Mouse (Mus musculus) inflammation-experienced regulatory T-cells, adult 6 months (primary cell): Measurements from ENCODE around the gene Phf21a. TPM values are rescaled to one million over a fixed set of nuclear protein-coding genes. Genes with fewer than 3 reads are reported as not detected.
"Not testable (repeated sequence)": the region's sequence is repeated elsewhere in the genome, so short reads cannot be mapped to it uniquely, and the experiment has no call there.

ENCODE experiments used
- ATAC-seq: one replicate; pipeline ENCODE4 v1.8.0; 2017
- polyA plus RNA-seq, 3 experiments: library from polyadenylated mRNA; unstranded; fragments of 100-300 nt; shearing (Covaris generic); gene quantifications; one replicate each; pipeline ENCODE4 v1.2.1; 2017

The Phf21a gene
- polyA plus RNA-seq, 3 experiments from 2014 or later, result 44.3 to 68.5 (median 54.2) TPM

DNA sequence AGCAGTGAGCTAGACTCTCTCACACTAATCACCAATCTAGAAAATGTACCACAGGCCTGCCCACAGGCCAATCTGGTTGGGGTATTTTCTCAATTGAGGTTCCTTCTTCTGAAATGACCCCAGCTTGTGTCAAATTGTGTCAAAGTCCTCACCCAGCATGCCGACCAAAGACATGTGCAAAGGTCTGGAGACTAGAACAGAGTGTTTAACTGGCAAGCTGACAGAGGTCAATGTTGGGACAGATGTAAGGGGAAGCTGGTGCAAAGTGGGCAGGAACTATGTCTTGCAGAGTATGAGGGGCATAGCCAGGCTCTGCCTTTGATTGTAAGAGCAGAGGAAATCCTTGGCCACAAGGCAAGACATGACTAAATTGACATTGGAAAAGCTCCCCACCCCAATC, 7.2 kb upstream of the Phf21a start:
- no peak for ATAC-seq

DNA sequence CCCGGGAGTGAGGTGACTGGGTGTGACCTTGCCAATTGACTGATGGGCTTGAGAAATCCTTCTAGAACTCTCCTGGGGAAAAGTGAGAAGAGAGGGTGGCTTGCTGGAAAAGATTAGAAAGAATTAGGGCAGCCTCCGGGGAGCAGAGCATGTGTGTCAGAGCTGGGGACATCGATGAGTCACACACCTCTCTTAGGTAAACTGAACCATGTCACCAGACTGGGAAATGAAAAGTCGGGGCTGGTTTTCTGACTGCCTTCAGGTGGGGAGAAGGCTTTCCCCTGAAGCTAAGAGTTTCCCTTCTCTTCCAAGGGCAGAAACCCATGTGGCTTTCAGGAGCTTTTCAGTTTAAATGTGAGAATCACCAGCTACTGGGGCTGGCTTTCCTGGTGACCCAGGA, 5.9 kb upstream of the Phf21a start:
- ATAC-seq, result no peak

DNA sequence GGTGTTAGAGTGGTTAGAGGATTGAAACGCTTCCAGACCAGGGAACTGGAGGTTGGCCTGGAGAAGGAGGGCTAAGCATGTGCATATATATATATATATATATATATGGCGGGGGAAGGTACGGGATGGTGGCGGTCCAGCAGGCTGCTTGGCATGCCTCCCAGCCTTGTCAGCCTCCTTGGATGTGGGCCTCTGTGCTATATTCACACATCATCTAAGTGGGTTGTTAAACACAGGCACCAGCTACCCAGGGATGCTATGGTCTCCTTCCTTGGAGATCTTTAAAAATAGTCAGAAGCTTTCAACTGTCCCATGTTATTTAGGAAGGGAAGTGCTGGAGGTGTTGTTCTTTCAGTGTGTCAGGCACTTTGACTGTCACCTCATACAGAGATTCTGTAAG, 3.1 kb upstream of the Phf21a start:
- ATAC-seq, result no peak

DNA sequence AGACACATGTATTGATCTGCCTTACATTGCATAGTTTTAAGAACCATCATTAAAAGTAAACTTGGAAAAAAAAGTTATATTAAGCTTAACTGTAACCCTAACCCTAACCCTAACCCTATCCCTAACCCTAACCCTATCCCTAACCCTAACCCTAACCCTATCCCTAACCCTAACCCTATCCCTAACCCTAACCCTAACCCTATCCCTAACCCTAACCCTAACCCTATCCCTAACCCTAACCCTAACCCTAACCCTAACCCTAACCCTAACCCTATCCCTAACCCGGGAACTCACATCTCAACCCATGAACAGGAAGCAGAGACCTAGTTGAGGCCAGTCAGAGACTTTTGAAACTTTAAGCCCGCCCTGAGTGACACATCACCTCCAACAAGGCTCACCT, 586 bp downstream of the Phf21a start:
- ATAC-seq, result not testable (repeated sequence)

DNA sequence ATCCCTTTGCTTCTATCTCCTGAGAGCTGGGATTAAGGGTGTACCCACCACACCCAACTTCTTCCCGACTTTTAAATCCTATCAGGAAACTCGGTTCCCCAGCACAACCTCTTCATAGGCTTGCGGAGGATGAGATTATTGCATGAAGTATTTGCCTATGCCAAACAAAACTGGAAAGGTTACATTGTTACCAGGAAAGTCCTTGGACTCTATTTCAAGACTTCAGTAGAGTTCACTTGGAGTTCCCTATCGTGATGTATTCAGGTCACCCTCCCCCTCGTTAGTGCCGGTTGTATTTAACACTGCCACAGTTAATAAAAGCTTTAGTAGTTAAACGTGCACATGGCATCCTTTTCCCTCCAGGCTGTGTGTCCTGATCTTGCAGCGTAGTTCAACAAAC, 1.2 kb downstream of the Phf21a start:
- no peak for ATAC-seq

DNA sequence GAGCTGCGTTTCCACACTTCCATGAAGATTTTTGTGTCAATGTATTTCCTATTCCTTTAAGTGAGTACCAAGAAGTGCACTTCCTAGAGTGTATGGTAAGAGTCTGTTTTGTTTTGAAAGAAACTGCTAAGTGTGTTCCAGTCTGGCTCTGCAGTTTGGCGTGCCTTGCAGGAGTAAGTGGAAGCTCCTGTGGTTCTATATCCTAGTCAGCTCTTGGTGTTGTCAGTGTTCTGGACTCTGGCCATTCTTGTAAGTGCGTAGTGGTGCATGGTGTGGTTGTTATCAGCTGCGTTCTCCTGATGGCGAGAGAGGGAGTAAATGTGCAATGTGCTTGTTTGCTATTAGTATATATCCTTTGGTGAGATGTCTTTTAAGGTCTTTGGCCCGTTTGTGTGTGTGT, 7.9 kb downstream of the Phf21a start:
- no peak for ATAC-seq

DNA sequence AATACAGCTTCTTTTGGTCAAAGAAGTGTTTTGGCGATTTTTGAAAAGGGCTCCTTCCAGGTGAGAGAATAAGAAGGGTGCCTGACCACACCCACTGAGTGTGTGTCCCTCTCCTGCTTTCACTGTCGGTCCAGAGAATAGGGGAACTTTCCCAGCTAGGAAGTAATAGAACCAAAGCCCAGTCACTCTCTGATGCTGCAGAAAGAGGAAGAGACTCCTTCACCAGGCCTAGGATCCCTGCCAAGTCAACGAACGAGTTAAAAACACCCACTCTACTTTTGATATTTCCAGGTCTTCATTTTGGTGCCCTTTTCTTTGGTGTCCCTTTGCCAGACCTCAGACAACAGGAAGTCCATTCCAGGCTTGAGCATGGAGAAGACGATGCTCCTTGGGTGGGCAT, 31.6 kb downstream of the Phf21a start:
- ATAC-seq, result no peak

DNA sequence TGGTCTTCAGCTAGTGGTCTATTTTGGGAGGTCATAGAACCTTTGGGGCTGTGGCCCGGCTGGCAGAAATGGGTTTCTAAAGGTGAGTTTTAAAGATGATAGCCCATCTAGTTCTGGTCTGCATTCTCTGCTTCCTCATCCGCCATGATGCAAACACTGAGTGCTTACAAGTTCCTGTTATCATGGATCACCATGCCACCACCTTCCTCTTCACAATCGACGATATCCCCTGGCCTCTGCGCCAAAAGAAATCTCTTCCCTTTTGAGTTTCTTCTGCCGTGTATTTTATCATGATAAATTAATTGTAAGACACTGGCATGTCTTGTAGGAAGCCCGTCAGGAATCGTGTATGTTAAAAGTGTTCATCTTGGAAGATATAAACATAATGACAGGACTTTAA, 32.4 kb downstream of the Phf21a start:
- no peak for ATAC-seq

DNA sequence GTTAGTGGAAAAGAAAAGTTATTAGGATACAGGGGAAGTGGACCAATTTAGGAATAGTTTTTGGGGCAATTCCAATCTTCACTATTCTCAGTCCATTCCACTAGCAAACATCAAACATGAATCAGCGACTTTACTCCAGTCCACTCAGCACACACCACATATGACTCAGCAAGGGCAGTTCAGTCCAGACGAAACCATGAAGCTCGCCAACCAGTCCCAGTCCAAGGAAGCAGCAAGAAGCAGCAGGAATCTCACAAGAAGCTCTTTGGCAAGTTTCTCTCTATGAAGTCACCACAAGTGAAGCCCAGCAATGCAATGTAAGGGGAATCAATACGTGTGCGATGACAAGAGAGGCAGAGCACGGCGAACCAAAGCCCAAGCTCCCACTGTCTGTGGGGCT, 37.2 kb downstream of the Phf21a start:
- ATAC-seq, result no peak

DNA sequence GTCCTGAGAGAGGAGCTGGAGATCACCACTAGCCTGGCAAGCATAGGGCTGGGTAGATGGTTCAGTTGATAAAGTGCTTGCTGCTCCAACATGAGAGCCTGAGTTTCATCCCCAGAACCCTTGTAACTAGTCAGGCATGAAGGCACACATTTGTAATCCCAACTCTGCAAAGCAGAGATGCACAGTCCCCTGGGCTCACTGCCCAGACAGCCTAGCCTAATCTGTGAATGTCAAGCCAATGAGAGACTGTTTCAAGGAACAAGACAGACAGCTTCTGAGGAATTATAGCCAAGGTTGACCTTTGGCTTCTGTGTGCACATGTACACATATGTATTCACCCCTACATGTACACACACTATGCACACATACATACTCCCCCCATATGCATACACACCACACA, 45.8 kb downstream of the Phf21a start:
- no peak for ATAC-seq

DNA sequence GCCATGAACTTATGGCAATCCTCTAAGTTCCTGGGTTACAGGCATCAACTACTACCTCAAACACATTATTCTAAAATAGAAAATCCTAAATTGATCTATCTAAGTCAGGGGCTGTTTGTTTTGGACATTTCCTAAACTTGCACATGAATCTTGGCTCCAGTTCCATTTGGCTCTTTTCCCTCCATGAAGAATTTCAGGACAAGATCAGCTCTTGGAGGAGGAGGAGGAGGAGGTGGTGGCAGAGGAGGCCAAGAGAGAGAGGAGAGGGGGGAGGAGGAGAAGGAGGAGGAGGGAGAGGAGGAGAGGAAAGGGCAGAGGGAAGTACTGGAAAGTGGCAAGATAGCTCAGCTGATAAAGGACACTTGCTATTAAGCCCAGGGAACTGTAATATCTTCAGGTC, 46.4 kb downstream of the Phf21a start:
- ATAC-seq, result no peak

DNA sequence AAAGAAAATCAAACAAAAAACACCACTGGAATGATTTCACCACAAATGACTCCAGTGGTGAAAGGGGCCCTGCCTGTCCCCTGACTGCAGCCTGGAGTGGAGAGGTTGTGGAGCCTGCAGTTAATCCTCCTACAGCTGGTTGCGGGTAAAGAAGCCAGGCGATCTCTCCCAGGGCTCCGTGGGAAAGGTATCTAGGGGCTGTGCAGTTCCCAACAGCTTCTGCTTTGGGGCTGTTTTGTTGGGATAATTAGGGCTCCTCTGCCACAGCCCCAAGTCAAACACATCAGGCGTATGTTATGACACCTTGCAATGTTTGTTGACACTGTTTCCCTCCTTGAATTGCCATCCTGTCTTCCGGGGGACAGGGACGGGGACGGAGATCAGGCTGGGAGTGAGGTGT, 47.5 kb downstream of the Phf21a start:
- ATAC-seq, result no peak

DNA sequence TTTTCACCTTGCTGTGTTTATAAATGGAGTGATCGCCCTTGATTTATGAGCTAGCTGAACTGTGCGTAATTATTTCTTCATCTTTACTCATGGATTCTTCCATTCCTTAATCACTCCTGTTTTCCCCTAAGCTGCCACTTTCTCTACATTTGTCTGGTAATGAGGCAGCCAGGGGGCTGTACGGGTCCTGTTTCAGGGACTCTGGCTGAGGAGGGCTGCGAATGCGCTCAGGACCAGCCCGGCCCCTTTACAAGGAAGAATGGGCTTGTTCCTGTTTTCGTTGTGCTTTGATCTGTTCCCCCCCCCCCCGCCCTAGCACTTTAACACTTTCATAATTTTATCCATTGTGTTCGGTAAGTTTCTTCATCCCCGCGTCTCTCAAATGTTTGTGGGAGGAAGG, 48.2 kb downstream of the Phf21a start:
- no peak for ATAC-seq

DNA sequence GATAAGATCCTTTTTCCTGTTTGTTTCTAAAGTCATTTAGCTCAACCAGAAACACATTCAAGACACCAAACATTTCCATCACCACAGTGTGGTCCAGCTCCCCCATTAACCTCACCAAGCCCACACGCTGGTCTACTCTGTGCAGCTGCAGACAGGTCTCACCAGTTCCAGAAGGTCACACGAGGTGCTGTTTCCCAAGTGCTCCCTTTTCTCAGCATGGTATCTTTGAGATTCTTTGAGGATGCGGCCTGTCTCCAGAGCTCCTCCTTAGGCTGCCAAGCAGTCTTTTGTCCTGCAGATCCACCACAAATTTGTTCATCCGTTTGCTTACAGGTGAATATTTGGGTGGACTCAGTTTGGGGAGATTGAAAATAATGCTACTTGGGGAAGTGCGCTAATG, 51.0 kb downstream of the Phf21a start:
- ATAC-seq, result no peak

DNA sequence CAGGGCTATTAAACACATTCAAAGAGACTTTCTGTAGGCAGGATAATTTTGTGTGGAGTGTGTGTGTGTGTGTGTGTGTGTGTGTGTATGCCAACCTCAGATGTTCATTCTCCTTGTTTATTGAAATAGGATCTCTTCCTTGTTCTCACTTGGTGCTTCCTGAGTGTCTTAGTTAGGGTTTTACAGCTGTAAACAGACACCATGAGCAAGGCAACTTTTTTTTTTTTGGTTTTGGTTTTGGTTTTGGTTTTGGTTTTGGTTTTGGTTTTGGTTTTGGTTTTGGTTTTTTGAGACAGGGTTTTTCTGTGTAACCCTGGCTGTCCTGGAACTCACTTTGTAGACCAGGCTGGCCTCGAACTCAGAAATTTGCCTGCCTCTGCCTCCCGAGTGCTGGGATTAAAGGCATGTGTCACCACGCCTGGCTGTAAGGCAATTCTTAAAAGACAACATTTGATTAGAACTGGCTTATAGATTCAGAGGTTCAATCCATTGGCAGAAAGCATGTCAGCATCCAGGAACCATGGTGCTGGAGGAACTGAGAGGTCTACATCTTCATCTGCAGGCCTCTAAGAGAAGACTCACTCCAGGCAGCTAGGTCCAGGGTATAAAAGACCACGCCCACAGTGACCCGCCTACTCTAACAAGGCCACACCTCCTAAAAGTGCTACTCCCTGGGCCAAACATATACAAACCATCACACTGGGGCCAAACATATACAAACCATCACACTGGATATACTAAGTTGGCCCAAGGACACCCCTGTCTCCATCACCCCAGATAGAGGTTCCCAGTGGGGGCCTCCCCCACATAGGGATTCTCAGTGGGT, 55.2 kb downstream of the Phf21a start:
- not testable (repeated sequence) for ATAC-seq

DNA sequence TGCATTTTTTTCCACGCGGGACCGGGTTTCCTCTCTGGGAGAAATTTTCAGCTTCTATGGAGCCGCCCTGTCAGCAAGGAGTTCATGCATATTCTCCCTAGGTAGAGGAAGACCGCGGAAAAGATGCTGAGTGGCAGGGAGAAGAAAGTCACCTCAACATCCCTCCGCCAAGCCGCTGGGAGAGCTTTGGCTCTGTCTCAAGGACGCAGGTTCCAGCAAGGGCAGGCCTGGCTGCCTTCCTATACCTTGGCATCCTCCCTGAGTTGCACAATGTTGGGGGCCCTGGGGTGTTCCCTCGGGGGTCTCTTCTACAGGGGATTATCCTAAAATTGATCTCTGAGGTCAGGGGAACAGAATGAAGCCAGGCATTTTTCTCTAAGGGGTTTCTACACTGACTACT, 71.4 kb downstream of the Phf21a start:
- ATAC-seq, result no peak

DNA sequence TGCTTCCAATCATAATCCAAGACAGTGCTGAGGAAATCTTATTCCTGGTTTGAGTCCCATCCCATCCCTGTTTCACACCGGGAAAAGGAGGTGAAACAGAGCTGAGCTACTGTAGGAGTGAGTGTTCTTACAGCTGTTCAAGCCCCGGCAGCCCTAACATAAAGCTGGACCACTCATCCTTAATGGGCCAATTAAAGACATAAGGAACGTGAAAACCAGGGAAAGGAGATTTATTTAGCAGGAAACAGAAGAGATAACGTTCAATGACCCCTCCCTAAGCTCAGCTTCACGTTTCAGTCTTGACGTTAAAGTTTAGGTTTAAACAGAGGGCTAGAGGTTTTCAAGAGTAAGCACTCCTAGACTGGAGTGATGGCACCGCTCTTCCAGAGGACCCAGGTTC, 74.0 kb downstream of the Phf21a start:
- ATAC-seq, result no peak

DNA sequence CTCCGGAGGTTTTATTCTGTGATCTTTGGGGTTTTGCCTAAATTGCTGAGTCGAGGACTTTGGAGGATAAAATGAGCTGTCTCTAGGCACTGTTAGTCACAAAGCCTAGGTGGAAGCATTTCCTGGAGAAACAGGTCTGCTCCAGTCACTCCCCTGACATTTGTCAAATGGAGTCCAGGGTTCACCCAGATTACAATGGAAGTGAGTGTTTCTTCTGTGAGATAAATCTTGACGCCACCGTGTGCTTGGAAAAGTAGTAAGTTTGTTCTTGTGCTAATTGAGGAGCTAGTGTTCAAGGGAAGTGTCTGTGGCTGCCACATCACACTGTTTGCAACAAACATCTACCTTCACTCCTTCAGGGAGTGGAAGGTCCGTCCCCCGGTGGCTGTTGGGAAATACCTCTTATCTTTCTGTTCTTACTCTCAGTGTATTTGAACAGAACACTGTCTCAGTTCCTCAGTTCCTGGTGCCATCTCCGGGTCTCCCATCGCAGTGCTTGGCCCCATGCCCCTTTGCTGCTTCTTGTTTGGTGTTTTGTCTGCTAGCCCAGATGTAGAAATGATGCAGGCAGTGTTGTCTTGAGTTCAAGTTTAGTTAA, 78.2 kb downstream of the Phf21a start:
- no peak for ATAC-seq

DNA sequence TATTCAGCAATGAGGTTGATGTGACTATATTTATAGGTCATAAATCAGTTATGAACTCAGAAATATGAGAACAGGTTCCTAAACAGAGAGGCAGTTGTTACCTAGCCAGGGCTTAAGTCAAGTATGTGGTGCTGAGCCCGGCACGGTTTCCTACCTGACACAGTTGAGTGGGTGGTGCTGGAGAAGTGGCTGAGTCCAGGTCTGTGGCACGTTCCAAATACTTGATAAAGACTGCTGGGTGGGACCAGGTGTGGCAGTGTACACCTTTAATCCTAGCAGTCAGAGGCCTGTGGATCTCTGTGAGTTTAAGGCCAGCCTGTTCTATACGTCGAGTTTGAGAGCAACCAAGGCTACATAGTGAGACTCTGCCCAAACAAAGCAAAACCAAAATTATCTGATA, 79.4 kb downstream of the Phf21a start:
- ATAC-seq, result no peak

DNA sequence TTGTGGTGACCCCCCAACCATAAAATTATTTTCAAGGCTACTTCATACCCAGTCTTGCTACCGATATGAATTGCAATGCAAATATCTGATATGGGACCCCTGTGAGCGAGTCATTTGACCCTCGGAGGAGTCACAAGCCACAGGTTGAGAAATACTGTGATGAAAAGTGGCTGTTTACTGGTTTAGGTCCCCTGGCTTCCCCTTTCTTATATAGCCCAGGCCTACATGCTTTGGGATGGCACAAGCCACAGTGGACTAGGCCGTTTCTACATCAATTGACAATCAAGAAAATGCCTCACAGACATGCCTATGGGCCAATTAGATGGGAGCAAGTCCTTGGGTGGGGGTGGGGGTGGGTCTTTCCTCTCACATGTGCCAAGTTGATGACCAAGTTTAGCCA, 80.3 kb downstream of the Phf21a start:
- no peak for ATAC-seq

DNA sequence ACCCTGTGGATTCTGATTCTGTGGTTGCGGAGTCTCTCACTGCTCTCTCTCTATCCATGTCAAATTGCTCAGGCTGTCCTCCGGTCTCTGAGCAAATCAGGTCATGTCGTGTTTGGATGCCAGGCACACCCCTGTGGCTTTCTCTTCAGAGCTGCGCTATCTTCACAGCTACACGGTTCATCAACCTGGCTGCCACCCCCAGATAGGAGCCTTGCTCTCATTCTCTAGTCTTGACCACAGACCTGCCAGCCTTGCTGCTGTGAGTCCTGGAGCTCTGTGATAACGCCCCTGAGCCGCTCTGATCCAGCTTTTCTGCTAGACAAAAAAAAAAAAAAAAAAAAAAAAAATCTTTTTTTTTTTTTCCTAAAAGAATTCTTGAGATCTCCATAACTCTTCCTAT, 81.3 kb downstream of the Phf21a start:
- no peak for ATAC-seq

DNA sequence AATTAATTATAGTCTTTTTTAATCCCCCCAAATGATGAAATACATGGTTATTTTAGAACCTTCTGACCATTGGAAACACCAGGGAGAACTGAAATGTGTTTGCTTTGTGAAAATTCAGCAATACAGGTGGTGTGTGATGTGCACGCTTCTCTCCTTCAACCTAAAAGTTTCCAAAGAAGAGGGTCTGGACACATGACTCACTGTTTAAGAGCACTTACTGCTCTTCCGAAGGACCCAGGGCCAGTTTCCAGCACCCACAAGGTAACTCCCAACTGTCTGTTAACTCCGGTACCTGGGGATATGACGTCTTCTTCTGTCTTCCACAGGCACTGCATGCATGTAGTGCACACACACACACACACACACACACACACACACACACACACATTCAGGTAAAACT, 82.1 kb downstream of the Phf21a start:
- no peak for ATAC-seq

DNA sequence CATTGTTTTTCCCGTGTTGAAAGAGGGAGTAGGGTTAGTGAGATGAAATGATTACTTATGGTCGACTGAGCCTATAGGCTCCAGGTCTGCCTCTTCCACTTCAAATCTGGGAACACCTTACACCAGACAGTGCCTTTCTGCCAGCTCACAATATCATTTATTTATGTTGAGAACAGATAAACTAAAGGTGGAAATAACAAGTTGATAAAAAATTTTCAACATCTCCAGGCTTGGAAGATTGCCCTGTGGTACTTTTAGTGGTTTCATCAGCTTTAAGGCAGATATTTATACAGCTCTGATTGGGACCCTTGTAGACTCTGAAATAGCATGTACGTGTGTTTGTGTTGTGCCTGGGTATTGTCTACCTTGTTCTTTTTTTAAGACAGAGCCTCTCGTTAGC, 83.4 kb downstream of the Phf21a start:
- ATAC-seq, result no peak

DNA sequence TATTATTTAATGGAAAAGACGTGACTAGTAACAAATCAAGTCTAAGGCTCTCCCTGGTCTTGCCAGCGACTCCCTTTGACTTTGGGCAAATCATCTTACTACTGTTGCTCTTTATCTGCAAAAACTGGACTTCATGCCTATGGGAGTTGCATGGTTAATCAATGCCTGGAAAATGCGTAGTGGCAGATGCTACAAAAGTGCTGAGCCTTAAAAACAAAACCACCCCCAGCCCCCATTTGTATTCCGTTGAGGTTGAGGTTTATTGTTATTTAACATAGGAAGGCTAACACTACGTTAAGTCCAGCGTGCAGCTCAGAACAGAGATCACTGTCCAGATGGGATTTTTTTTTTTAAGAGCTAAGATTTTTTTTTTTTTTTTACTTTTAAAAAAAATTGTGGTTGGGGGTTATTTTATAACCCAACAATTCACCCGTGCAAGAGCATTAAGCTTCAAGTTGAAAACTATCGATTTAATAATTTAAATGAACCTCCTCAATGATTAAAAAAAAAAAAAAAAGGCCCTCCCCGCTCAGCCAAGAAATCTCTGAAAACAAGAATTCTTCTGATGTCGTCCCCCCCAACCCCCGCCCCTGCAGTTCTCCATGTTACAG, 89.3 kb downstream of the Phf21a start:
- no peak for ATAC-seq
